Mouse (Mus musculus): ENCODE measurements around the gene Ppp2r5c.
A peak's percentile ranks its signal among the peaks of the same experiment; 100 is the strongest.

The Ppp2r5c gene

GRCm38 (mm10) chr12:110444530-110444929 is 2.4 kb upstream of the Ppp2r5c start:
- DNase-seq: no peak

- DNase-seq: peak in 1 of 2 experiments; percentile 4
Measured at GRCm38 (mm10) chr12:110445775-110446174, 1.1 kb upstream of the Ppp2r5c start.

DNA sequence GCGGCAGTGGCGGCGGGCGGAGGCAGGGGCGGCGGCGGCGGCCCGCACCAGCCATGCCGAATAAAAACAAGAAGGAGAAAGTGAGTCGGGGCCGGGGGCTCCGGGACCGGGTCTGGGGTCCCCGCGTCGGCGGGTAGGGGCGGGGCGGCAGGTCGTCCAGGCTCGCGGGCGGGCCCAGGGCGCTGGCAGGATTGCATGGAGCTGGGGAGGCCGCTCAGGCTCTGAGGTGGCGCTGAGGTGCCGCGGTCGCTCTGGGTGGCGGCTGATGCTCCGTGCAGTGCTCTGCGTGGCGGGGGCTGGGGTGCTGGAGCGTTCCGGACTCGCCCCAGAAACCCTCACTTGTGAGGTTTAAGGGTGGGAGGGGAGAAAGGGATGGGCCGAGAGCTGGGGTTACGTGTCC is 386 bp downstream of the Ppp2r5c start:
- DNase-seq: peak; percentile 58 to 64

DNA sequence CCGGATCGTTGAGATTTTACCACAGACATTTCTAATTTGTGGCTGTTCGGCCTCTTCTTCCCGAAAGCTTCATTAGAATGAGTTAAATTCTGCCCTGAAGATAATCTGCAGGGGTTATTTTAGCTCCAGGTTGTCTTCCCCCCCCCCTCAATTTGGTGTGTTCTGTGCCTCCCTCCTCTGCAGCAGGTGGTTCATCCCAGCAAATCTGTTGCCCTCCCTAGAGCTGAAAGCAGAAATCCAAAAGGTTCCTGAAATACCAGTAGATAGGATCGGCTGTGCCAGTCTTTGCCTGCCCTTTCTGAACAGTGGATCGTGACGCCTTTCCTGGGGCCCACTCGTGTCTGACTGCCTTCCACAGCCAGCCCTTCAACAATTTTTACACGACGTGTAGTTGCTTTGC is 1.8 kb downstream of the Ppp2r5c start:
- no peak for DNase-seq

- DNase-seq: peak; percentile 77 to 81
Measured at GRCm38 (mm10) chr12:110454223-110454622, 7.3 kb downstream of the Ppp2r5c start.

GRCm38 (mm10) chr12:110456024-110456423 is 9.1 kb downstream of the Ppp2r5c start:
- no peak for DNase-seq

GRCm38 (mm10) chr12:110458667-110459066 is 11.7 kb downstream of the Ppp2r5c start:
- no peak for DNase-seq

DNA sequence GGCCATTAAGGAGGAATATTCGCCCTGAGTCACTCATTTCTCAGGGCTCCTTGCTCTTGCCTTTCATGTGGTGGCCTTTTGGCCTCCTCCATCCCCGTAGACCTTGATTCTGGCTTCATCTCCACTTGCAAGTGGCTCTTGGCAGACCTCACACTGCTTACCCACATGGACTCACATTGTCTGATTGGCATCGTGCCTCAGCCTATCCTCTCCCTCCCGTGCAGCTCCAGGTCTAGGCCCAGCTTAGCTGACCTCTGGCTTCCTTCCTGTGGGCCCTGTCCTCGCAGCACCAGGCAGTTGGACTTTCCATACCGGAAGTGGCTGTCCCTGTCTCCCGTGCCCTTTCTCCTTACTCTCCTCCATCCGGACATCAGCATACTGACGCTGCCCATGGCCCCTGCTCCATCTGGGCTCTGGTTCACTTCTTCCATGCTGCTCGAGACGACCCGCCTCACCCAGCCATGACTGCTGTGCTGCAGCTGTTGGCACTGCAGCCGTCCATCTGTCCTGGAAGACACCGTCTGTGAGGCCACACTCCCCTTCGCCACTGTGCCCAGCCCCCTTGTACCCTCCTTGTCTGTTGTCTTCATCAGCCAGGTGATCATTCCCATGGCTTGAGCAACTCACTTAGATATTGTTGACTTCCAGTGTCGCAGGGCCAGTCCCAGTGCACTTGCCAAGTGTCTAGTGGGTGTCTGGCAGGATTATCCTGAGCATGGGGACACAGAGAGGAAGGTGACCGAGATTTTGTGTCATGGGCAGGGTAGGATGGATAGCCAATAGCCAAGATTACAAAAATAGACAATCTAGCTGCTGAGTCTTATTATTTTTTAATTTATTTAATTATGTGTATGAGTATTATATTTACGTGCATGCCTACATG is 13.7 kb downstream of the Ppp2r5c start:
- DNase-seq: no peak

DNA sequence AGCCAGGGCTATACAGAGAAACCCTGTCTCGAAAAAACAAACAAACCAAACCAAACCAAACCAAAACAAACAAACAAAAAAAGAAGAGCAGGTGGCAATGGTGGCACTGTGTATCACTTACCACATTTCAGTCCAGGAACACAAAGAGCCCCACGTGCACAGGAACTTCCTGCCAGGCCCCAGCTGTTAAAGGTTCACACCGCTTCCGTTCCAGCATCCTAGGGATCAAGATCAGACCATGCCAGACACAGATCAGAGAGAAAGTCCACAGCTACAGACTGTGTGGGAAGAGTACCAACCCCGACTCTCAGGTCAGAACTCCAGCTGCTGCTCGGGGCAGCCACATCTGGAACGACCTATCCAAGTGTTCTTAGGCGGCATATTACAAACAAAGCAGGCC is 16.8 kb downstream of the Ppp2r5c start:
- no peak for DNase-seq

- no peak for DNase-seq
Measured at GRCm38 (mm10) chr12:110471426-110471825, 24.5 kb downstream of the Ppp2r5c start.

- DNase-seq: no peak
Measured at GRCm38 (mm10) chr12:110472247-110472646, 25.3 kb downstream of the Ppp2r5c start.

GRCm38 (mm10) chr12:110474497-110474896 is 27.6 kb downstream of the Ppp2r5c start:
- DNase-seq: no peak

GRCm38 (mm10) chr12:110476561-110476960 is 29.6 kb downstream of the Ppp2r5c start:
- no peak for DNase-seq

GRCm38 (mm10) chr12:110477906-110478305 is 31.0 kb downstream of the Ppp2r5c start:
- DNase-seq: no peak

DNA sequence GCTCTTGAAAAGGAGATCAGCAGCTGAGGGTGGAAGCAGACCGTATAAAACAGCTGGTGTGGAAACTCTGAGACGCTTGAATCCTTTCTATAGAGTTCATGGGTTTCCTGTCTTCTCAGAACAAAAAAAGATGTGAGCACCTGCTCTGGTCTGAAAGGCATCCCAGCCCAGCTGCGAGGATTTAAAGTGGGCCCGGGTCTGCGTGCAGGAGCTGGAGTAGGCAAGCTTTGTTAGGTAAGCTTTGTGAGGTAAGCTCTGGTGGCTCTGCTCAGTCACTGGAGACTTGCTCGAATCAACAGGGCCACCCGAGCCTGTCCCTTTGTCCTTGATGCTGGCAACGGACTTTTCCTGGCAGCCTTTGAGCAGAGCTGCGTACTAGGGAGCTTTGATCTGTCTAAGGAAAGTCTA is 31.7 kb downstream of the Ppp2r5c start:
- DNase-seq: no peak

GRCm38 (mm10) chr12:110479268-110479667 is 32.3 kb downstream of the Ppp2r5c start:
- no peak for DNase-seq

- DNase-seq: peak; percentile 39 to 49
Measured at GRCm38 (mm10) chr12:110480701-110481100, 33.8 kb downstream of the Ppp2r5c start.

DNA sequence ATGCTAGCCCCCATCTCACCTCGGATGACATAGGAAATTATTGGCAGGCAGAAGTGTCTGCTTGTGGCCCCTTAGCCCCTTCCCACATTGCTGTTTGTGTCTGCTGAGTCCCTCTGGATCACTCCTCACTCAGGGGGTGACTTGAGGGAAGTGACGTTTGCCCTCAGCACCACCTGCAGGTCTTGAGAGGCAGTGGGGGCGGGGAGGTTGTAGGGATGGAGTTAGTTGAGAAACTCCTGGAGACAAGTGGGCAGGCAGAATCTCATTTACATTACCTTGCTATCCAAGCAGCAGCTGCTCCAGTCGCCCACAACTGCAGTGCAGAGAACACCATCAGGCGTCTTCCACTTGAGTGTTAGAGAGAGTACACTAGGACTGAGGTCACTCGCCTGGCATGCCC is 36.8 kb downstream of the Ppp2r5c start:
- no peak for DNase-seq

- DNase-seq: no peak
Measured at GRCm38 (mm10) chr12:110484824-110485584, 38.1 kb downstream of the Ppp2r5c start.

DNA sequence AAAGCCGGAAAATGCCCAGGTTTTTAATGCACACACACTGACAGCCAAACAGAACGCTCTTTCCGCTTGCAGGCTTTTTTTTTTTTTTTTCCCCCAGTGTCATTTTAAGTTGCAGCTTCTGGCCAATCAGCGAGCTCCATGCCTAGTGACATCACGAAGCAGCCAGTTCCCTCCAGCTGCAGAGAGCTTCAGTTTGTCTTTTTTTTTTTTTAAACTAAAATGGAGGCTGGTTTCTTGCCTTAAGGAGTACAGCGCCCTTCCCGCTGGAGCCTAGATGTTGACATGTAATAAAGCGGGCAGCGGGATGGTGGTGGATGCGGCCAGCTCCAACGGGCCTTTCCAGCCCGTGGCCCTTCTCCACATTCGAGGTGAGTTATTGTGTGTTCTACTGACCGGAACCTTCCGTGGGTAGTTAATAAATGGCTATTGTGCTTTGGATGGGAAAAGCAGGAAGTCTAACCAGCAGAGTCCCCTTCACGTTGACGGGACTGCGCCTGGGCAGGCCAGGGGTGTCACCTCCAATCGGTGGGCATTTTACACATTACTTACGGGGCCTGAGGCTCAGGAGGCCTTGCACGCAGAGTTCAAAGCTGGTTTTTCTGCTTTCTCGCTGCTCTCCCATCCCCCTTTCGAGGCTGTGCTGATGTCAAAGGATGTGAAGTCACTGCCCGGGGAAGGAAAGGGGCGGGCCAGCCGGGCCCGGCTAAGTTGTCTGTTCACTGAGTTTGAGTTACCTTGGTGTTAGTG is 38.8 kb downstream of the Ppp2r5c start:
- peak; percentile 87 to 91 for DNase-seq

- no peak for DNase-seq
Measured at GRCm38 (mm10) chr12:110486852-110487251, 39.9 kb downstream of the Ppp2r5c start.

- DNase-seq: no peak
Measured at GRCm38 (mm10) chr12:110488031-110488430, 41.1 kb downstream of the Ppp2r5c start.

Measured in B cell, adult 2 months (primary cell).